Mouse (Mus musculus) T-helper 2 cell (primary cell): ENCODE data around the gene Dolpp1.

Experiments
- in situ Hi-C: fragments of 300-600 bp; cut with MboI, MseI; formaldehyde crosslinking; loops from one replicate; pipeline ENCODE4 v1.15.1; 2025; ENCODE audit warnings: high pct_unique_total_duplicates

The Dolpp1 gene

GRCm38 (mm10) chr2:30377721-30378120, 14.3 kb upstream of the Dolpp1 start:
- in situ Hi-C loops = no loop called here

GRCm38 (mm10) chr2:30379307-30379706, 12.7 kb upstream of the Dolpp1 start:
- in situ Hi-C loops = no loop called here

- in situ Hi-C loops = no loop called here
Observed at GRCm38 (mm10) chr2:30380564-30381376, 11.3 kb upstream of the Dolpp1 start.

- in situ Hi-C loops = no loop called here
Observed at GRCm38 (mm10) chr2:30381377-30381725, 10.7 kb upstream of the Dolpp1 start.

- in situ Hi-C loops = no loop called here
Observed at GRCm38 (mm10) chr2:30384814-30385213, 7.2 kb upstream of the Dolpp1 start.

GRCm38 (mm10) chr2:30385591-30385990, 6.5 kb upstream of the Dolpp1 start:
- in situ Hi-C loops = no loop called here

GRCm38 (mm10) chr2:30386913-30387312, 5.1 kb upstream of the Dolpp1 start:
- in situ Hi-C loops = no loop called here

- in situ Hi-C loops = no loop called here
Observed at GRCm38 (mm10) chr2:30389000-30389399, 3.1 kb upstream of the Dolpp1 start.

GRCm38 (mm10) chr2:30392577-30393369, 719 bp downstream of the Dolpp1 start:
- in situ Hi-C loops = no loop called here

- in situ Hi-C loops = no loop called here
Observed at GRCm38 (mm10) chr2:30393370-30393656, 1.3 kb downstream of the Dolpp1 start.

- in situ Hi-C loops = no loop called here
Observed at GRCm38 (mm10) chr2:30395757-30396156, 3.7 kb downstream of the Dolpp1 start.

- in situ Hi-C loops = no loop called here
Observed at GRCm38 (mm10) chr2:30396246-30396645, 4.2 kb downstream of the Dolpp1 start.

- in situ Hi-C loops = no loop called here
Observed at GRCm38 (mm10) chr2:30397986-30398512, 6.0 kb downstream of the Dolpp1 start.

- in situ Hi-C loops = no loop called here
Observed at GRCm38 (mm10) chr2:30399191-30400171, 7.4 kb downstream of the Dolpp1 start.

GRCm38 (mm10) chr2:30401581-30401980, 9.5 kb downstream of the Dolpp1 start:
- in situ Hi-C loops = no loop called here

- in situ Hi-C loops = no loop called here
Observed at GRCm38 (mm10) chr2:30402351-30402826, 10.3 kb downstream of the Dolpp1 start.

GRCm38 (mm10) chr2:30402843-30403242, 10.8 kb downstream of the Dolpp1 start:
- in situ Hi-C loops = no loop called here

- in situ Hi-C loops = no loop called here
Observed at GRCm38 (mm10) chr2:30403870-30404269, 11.8 kb downstream of the Dolpp1 start.

GRCm38 (mm10) chr2:30407221-30407620, 15.2 kb downstream of the Dolpp1 start:
- in situ Hi-C loops = loop anchor here (5.0 kb wide), 1 partner anchor 40 kb away; no protein-coding TSS in a partner anchor

GRCm38 (mm10) chr2:30407778-30408177, 15.7 kb downstream of the Dolpp1 start:
- in situ Hi-C loops = loop anchor here (5.0 kb wide), 1 partner anchor 40 kb away; no protein-coding TSS in a partner anchor

- in situ Hi-C loops = loop anchor here (5.0 kb wide), 1 partner anchor 41 kb away; no protein-coding TSS in a partner anchor
Observed at GRCm38 (mm10) chr2:30408452-30409100, 16.5 kb downstream of the Dolpp1 start.
